Mouse (Mus musculus) layer of hippocampus, adult 2 months (tissue): ENCODE measurements around the gene Mtmr14. TPM values are rescaled to one million over a fixed set of nuclear protein-coding genes. Genes with fewer than 3 reads are reported as not detected.

Source experiments
- DNase-seq, 2 experiments: peaks; one replicate each; pipeline ENCODE4 v3.0.0; 2022; ENCODE audit warnings: low spot score in 2 of 2
- H3K27ac ChIP-seq: fragments of 200-600 bp; 2 replicates; pipeline ENCODE4 v1.8.1; 2022
- H3K4me3 ChIP-seq: fragments of 200-600 bp; 2 replicates; pipeline ENCODE4 v1.8.1; 2022; ENCODE audit warnings: mild to moderate bottlenecking
- CTCF ChIP-seq: fragments of 200-600 bp; conservative IDR thresholded peaks from 2 replicates; pipeline ENCODE4 v1.8.1; 2022; ENCODE audit warnings: antibody characterized with exemption, mild to moderate bottlenecking, moderate library complexity
- long read RNA-seq, 2 experiments: library from polyadenylated mRNA; stranded (forward); transcript quantifications; one replicate each; pipeline ENCODE4 v2.0.0; 2021; ENCODE audit warnings: borderline mapping rate in 2 of 2
- total RNA-seq, 2 experiments: library from RNA; stranded (reverse); gene quantifications; 2 replicates each; pipeline ENCODE4 v1.2.3; 2021

Gene Mtmr14
- 10 to 100 TPM; 15.0 to 15.6 TPM for total RNA-seq
- long read RNA-seq, experiment 1, transcript Mtmr14-201 (19 exons, 2,676 nt) = major isoform, 5 of 26 reads
- long read RNA-seq, experiment 1, partial matches to known transcripts = 2 of 26 reads
- long read RNA-seq, experiment 1, other reads (novel, unspliced or antisense) = 19 of 26 reads
- long read RNA-seq, experiment 2, transcript Mtmr14-201 (19 exons, 2,676 nt) = major isoform, 16 of 47 reads
- long read RNA-seq, experiment 2, partial matches to known transcripts = 0 of 47 reads
- long read RNA-seq, experiment 2, other reads (novel, unspliced or antisense) = 31 of 47 reads

DNA sequence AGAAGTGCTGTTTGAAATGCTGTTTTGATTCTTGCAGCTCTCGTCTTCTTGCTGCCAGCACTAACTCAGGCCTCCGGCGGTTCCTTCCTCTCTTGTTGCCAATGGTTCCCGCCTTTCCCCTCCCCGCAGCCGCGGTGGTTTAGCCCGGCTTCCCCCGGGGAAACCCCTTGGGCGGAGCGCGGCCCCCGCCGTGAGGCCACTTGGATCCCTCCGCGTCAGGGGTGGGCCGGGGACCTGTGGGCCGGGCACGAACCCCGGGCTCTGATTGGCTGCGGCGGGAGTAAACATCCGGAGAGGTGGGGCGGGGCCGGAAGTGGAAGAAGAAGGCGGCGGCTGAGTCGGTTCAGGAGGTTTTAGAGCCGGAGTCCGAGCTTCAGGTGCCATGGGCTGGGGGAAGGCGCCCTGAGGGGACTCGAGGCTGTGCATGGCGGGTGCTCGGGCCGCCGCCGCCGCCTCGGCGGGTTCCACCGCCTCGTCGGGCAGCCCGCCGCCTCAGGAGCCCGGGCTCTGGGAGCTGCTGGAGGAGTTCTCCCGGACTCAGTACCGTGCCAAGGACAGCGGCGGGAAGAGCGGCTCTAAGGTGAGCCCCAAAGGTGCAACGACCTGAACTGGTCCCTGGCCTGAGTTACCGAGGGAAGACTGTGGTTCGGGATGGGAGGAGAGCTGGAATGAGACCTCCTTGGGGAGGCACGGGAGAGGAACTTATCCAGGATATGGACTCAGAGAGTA is at the start of gene Mtmr14:
Mtmr14 (plus strand) TSS at position 302 of the 729 bp plus-strand sequence.
- Histone ChIP-seq H3K27ac (peak within 1 kb of the TSS; percentile 86), H3K4me3 (peak within 1 kb of the TSS; percentile 89)
- peak; percentile 98 to 100 for DNase-seq
- TF ChIP-seq CTCF = no peak

DNA sequence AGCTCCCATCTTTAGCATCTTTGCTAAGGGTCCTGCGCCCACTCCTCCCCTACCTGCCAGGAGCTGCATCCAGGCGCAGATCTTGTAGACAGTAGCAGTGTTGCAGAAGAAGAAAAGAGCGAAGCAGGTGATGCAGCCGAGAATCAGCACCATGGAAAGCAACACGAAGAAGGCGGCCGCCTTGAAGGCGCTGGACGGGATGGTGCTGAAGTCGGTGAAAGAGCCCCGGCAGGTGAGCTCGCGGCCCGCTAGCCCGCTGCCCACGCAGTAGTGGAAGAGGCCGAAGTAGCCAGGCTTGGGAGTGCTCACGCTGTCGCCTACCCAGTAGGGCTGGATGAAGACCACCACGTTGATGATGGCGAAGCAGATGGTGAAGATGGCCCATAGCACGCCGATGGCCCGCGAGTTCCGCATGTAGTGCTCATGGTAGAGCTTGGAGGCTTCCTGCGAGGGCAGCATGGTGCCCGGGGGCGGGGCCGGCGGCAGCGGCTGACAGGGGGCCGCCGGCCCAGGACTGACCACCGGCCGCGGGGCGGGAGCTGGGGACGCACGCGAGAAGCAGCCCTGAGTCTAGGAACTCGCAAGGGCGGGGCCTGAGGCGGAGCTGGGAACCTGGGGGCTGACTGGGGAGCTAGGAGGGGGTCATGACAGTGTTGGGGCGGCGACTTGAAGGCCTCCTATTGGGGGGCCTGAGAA is 43.7 kb upstream of the Mtmr14 start:
- H3K27ac ChIP-seq = peak overlapping the region; percentile 53
- no peak for TF ChIP-seq CTCF
- peak overlapping the region; percentile 67 for H3K4me3 ChIP-seq
- no peak for DNase-seq

DNA sequence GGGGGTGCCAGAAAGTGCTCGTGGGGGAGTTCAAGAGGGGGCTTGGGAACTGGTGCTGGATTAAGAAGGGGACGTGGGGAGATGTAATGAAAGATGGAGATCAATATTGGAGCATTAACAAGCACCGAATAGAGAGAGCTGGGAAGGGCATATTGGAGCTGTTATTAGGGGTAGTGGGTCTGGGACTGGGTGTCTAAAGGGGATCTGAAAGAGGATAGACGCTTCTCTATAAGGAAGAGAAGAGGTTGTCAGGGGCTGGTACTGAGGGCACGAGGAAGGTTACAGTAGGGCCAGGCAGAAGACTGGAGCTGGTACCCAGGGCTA is 43.2 kb upstream of the Mtmr14 start:
- Histone ChIP-seq H3K4me3 (peak overlapping the region; percentile 67), H3K27ac (peak overlapping the region; percentile 92)
- no peak for DNase-seq
- no peak for TF ChIP-seq CTCF

DNA sequence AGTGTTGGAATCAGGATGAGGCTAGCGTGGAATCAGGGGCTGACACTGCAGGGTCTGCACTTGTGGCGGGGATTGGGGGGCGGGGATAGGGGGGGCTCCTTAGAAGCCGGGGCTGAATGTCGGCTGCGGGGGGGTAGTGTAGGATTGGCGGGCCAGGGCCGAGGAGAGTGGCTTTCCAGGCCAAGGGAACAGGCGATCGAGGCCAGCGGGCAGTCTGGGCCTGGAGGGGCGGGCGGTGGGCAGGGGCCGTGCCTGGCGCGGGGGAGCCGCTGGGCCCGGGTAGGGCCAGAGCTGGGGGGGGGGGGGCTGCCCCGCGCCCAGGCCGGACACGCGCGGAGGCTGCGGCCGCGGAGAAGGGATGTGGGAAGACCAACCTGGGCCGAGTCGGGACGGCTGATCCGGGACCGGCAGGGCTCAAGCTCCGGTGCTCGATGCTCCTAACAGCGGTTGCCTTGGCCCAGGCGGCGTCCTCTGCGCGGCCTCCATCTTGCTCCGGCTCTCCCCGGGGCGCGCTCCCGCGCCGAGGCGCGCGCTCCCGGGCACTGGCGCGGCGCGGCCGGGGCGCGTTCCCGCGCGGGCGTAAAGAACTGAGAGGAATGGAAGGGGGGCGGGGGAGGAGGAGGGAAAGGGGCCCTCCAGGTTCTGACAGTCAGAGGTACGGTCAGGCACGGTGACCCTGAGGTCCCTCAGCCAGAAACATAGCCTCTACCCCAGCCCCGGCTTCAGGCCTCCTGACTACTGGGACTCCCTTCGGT is 42.6 kb upstream of the Mtmr14 start, which contains the start of gene Lhfpl4:
Lhfpl4 (minus strand) TSS at position 544 of the 755 bp plus-strand sequence.
- peak within 1 kb of the TSS; percentile 67 for H3K4me3 ChIP-seq
- peak in 1 of 2 experiments; percentile 65 for DNase-seq
- TF ChIP-seq CTCF = no peak

DNA sequence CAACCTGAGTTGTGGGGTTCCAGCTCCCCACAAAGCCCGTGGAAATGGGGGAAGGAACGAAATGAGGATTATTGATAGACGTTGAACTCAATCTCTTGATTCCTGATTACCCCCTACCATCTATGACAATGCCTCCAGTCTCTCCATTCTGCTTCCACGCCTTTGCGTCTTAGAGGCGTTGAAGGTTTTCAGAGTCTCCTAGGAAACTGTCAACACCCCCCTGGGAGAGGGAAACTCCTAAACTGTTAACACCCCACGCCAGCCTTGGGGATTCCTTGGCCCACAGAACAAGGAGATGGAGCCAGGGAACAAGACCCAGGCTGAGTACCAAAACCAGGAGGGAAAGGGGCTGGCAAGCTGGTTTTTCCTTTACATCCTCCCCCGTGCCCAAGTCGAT is 42.0 kb upstream of the Mtmr14 start:
- Histone ChIP-seq H3K4me3 (peak overlapping the region; percentile 67), H3K27ac (peak overlapping the region; percentile 92)
- no peak for TF ChIP-seq CTCF
- DNase-seq = no peak

More for the DNA sequence above, 42.6 kb upstream of the Mtmr14 start, which contains the start of gene Lhfpl4:
- peak within 1 kb of the TSS; percentile 92 for H3K27ac ChIP-seq

DNA sequence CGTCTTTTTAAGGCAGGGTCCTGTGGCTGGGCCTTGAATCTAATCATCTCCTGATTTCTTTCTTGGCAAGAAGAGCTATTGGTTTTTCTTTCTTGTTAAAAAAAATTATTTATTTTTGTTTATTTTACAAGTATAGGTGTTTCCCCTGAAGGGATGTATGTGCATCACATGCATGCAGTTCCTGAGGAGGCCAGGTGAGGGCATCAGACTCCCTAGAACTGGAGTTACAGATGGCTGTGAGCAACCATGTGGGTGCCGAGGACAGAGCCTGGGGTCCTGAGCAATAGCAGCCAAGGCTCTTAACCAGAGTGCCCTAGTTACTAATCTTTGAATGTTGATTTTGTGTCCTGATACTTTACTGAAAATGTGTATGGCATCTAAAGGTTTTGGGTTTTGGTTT is 21.4 kb upstream of the Mtmr14 start:
- H3K4me3 ChIP-seq = no peak overlapping the region
- no peak for DNase-seq
- TF ChIP-seq CTCF = peak; percentile 41
- H3K27ac ChIP-seq = no peak overlapping the region

DNA sequence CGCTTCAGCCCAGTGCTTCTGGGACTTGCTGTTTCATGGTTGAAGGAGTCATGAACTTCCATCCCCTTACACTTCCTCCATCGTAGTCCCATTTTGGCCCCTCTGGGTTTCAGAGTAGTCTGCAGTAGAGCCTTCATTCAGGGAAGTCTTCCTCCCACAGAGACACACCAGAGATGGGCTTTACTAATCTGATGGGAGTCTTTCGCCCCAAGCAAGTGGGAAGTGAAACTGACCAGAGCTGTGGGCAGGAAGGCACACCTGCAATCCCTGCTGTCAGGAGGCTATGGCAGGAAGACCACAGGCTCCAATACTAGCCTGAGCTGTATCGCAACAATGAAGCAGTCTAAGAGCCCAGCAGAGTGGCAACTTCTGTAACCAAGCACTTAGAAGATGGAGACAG is 11.8 kb upstream of the Mtmr14 start:
- no peak for DNase-seq
- H3K27ac ChIP-seq = no peak overlapping the region
- H3K4me3 ChIP-seq = no peak overlapping the region
- TF ChIP-seq CTCF = no peak

DNA sequence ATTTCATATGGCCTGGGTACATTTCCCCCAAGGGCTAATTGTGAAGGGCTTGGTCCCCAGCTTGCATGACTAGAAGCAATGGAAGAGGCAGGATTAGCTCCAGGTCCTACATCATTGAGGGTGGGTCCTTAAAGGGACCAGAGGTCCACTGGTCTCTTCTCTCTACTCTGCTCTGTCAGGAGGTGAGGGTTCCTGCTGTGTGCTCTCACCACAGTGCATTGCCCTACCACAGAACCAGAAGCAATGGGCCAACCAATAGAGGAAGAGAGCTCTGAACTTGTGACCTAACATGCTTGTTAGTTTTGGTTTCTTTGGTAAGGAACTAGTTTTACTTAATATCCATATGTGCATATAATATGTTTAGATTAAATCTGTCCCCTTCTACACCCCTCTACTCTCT is 10.9 kb upstream of the Mtmr14 start:
- no peak overlapping the region for H3K27ac ChIP-seq
- no peak overlapping the region for H3K4me3 ChIP-seq
- no peak for DNase-seq
- no peak for TF ChIP-seq CTCF

DNA sequence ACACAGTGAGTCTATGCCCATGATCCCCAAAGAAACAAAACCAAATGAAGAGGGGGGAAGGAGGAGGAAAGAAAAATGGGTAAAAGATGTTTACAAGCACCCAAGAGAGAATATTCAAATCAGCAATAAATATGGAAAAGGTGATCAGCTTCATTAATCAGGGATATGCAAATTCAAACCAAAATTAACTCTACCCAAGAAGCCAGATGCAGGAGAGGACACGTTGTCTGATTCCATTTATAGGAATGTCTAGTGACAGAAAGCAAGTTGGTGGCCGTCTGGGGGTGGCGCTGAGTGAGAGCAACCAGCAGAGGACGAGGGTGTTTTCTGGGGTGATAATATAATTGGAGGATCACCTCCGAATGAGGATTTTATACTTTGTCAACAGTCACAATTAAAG is 2.5 kb upstream of the Mtmr14 start:
- H3K4me3 ChIP-seq = no peak overlapping the region
- no peak for DNase-seq
- no peak overlapping the region for H3K27ac ChIP-seq
- TF ChIP-seq CTCF = no peak

DNA sequence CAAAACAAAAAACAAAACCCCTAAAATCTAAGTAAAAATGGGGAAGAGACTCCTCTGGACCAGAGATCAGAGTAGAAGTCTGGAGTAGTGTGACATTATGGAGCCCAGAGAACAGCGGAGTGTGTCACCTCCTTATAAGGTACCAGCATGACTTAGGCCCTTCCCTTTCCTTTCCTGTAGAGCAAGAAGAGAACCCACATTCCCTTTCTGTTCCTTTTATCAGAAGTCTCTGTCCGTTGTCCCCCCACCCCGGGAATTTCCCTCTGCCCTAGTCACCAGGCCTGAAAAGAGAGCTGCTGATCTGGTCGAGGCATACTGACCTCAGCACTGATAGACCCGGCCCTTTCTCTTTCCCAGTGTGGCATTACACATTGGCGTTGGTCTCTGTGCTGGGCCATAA is 799 bp downstream of the Mtmr14 start:
- no peak for TF ChIP-seq CTCF
- Histone ChIP-seq H3K4me3 (peak overlapping the region; percentile 89), H3K27ac (no peak overlapping the region)
- DNase-seq = no peak

DNA sequence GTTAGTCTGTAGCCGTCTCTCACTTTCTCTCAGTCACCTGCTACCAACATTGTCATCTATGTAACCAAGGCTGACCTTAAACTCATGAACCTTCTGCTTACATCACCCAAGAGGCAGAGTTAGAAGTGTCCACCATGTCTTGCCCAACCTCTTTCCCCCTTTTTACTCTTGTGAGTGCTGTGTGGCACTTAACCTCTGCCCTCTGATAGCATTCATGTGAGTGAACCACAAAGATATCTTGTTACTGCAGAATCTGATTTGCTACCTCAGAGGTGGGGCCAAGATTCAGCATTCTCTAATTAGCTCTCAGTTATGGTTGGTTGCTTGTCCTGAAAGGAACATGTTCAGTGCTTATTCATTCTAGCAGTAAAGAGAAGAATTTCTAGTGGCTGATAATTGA is 5.1 kb downstream of the Mtmr14 start:
- no peak for TF ChIP-seq CTCF
- Histone ChIP-seq H3K27ac (no peak overlapping the region), H3K4me3 (no peak overlapping the region)
- no peak for DNase-seq

DNA sequence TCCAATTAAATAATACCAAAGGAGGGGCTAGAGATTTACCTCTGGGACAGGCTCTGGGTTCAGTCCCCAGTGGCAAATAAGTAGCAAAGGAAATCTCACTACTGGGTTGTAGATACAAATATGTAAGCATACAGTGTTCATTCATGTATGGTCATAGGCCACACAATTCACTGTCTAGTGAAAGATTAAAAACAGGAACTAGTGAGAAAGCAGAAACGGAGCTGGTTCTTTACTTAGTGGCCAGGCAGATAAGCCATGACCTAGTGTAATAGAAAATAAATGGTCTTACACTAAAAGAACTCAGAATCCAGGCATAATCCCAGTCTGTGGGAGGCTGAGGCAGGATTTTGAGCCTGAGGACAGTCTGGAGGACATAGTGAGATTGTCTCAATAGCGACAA is 7.9 kb downstream of the Mtmr14 start:
- no peak for DNase-seq
- no peak for TF ChIP-seq CTCF
- Histone ChIP-seq H3K4me3 (no peak overlapping the region), H3K27ac (no peak overlapping the region)

DNA sequence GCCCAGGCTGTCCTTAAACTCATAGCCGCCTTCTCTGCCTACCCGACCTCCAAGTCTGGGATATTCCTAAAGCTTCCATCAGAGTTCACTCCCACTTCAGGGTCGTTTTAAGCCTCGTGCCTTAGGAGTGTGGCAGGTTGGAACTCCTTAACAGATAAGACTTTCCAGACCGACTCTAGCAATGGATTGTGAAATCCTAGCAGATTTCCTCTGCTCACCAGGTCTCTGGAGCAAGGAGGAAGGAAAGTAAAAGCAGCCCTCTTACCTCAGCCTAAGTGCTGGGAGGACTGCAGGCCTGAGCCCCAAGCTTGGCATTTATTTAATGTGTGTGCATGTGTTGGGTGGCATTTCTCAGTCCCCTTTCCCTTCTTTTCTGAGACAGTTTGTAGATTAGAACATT is 13.1 kb downstream of the Mtmr14 start:
- Histone ChIP-seq H3K4me3 (no peak overlapping the region), H3K27ac (no peak overlapping the region)
- no peak for TF ChIP-seq CTCF
- no peak for DNase-seq
